Mouse (Mus musculus) inflammation-experienced regulatory T-cells, adult 6 months (primary cell): ENCODE results near the gene Drd3. TPM values are rescaled to one million over a fixed set of nuclear protein-coding genes. Genes with fewer than 3 reads are reported as not detected.

Experiments
- ATAC-seq: one replicate; pipeline ENCODE4 v1.8.0; 2017
- polyA plus RNA-seq, 3 experiments: library from polyadenylated mRNA; unstranded; fragments of 100-300 nt; shearing (Covaris generic); gene quantifications; one replicate each; pipeline ENCODE4 v1.2.1; 2017

The Drd3 gene
- polyA plus RNA-seq, 3 experiments from 2014 or later, result not detected

DNA sequence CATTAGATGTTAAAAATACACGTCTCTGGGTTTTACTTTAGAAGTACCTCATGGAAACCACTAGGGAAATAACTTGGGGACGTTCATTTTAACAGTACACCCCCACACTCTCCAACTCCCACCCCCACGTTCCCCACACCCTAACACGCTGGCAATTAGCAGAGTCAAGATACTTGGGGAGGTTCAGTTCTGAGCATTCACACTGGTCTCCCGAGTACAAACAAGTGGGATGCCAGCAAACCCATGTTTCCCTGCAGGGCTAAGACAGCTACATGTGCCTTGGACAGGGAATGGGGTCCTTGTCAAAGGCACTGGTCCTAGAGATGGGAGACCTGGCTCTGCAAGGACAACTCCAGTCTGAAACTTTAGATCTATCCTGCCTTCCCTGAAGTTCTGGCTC, 48.6 kb downstream of the Drd3 start:
- no peak for ATAC-seq

DNA sequence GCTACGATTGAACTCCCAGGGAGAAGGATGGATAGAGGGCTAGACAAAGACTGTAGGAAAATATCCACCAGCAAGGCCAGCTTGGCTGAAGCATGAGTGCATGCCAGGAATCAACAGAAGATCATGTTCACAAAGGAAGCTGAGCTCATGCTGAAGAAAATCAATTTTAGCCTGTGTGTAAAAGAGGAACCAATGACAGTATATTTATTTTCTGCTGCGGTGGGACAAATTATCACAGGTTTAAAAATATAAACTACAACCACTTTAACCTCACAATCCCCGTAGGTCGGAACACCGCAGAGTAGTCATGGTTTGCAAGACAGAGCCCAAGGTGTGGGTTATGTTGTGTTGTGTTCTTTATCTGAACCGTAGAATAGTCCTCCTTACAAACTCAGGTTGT, 50.5 kb downstream of the Drd3 start:
- ATAC-seq, result no peak

DNA sequence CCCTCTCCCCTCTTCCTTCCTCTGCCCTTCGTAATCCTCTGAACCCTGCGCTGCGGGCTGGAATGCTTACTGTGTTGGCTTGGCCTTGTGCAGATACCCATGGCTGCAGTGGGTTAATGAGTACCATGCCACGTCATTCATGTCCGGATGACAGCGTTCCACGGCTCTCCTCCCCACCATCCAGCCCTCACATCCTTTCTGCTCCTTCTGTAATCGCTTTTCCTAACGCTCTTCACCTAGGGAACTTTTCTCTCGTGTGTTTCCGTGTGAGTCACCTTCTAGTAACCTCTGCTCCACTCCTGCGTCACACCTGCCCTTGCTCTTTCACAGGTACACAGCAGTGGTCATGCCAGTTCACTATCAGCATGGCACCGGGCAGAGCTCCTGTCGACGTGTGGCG, 53.2 kb downstream of the Drd3 start:
- ATAC-seq, result no peak

DNA sequence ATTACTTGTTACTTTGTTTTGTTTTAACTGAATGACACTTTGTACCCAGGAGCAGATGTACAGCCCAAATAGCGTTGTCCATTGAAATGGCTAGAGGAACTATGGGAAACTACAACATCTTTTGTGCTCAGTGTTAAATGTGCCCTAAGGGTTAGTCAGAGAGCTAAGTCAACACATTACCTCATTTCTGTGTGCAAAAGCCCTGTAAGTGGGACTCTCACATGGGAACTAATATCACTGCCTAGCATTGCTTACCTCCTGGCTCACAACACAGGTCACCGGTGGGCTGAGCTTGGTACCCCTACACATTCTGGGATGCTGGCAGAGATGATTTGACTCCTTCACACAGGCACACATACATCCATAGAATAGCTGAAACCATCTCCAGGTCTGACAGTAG, 55.6 kb downstream of the Drd3 start:
- no peak for ATAC-seq

DNA sequence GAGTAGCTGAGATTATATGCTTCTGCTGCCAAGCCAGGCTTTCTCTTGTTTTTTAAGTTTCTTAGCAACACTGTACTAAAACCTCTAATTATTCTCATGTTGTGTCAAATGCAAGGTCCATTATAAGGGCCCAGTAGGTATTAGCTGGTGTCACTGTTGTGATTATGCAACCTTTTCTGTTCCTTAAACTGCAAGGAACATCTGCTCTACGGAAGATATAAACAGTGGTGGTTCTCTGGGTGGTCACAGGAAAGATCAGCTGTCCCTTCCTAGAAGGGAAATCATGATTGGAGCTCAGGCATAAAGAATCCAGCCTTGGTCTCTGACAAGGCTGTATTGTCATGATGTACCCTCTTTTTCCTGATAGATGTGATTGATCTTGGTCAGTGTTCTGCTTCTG, 57.6 kb downstream of the Drd3 start:
- no peak for ATAC-seq

DNA sequence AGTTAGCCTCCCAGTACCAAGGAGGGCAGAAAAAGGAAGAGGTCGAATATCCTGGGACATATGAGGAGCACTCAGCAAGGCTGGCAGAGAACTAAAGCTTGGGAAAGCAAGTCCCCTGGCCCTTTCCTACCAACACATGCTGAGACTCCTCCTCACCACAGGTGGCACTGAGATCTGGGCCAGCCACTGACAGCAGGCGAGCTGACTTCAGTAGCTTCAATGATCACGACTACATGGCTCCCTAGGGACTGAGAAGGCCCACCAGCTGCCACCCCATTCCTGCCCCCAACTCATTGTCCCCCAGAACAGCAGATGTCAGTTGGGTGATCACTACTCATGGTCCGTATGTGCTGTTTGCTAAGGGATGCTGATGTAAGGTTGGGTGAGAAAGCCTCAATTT, 60.8 kb downstream of the Drd3 start:
- ATAC-seq, result no peak

DNA sequence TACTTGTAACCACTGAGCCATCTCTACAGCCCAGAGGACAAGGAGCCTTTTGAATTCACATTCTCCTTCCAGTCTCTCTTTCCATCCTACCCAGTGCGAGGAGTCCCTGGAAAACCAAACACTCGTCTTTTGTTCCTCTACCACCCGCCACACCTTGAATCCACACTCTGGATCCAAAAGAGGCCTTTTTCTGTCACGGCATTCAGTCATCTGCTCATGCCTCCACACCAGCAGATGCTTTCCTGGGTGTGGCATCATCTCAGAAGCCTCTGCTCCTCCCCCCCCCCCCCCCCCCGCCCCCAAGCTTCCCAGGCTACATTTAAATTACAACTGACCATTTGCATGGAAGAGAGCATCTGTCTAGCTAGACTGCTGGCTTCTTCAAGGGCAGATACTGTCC, 62.5 kb downstream of the Drd3 start:
- ATAC-seq, result no peak

DNA sequence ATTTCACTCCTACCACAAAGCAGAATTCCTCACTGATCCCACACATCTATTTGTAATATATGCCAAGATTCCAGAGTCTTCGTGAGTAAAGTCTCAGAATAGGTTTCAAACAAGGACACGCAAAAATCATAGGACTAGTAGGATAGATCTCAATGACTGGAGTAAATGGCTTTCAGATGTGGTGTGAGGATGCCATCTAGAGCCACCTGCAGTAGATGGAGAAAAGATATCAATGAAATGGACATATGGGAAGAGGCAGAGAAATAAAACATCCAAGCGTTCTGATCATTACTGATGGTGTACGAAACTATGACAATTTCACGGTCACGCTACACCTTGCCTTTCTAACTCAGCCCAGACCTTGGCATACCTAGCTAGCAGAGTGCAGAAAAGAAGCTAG, 64.6 kb downstream of the Drd3 start:
- ATAC-seq, result no peak

DNA sequence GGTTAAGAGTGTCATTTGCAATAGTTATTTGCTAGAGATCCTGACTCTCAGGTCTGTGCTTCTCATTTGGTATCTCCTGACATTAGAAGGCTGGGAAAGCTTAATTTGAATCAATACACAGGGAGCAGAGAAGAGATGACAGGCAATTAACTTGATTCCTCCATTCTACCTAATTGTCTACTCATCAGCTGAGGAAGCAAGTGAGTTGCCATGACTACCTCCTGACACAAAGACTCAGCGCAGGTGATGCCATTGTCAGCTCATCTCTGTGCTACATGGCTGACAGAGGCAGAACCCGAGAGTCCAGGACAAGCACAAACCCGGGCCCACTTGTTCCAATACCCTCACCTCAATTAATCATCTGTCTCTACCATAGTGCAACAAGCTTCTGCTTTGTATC, 73.7 kb downstream of the Drd3 start:
- ATAC-seq, result no peak

DNA sequence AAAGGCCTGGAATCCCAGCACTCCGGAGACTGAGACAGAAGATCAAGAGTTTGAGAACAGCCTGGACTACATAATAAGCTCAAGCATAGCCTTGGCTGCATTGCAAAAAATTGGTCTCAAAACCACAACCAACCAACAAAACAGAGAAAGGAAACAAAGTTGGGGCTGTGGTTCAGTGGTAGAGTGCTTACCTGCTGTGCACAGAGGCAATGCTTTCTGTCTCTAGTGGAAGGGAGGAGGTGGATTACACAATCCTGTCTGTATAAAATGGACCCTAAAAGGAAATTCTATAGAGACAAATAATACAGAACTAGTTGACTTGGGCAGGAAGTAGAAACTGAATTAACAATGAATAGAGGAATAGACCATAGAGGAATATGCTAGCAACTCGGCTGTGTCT, 78.1 kb downstream of the Drd3 start:
- no peak for ATAC-seq

DNA sequence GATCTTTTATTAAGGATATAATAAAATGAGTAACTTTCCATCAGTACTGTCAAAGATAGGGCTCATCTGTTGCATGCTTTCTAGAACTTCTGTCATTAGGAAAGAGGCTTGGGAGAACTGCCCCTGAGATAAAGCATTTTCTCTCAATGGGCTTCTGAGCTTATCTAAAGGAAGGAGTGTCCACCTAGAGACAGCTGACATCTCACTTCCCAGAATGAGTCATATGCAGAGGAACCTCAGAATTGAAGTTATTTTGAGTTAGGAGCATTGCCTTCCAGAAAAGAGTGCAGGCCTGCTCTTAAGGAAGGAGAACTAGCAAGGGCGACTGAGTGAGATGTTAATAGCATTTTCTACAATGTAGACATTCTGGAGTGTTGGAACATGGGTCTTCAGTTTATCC, 87.4 kb downstream of the Drd3 start:
- ATAC-seq, result no peak

DNA sequence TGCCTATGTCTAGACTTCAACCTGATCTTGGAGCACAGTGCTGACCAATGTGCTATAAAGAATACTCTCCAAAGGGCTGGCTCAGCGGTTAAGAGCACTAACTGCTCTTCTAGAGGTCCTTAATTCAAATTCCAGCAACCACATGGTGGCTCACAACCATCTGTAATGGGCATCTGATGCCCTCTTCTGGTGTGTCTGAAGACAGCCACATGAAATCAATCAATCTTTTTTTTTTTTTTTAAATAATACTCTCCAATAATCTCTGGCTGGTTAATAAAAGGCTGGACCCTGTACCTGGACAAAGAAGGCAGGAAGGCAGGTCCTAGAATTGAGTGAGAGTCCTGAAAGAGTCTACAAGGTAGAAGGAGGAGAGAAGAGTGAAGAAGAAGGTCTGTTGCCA, 96.0 kb downstream of the Drd3 start:
- ATAC-seq, result no peak

DNA sequence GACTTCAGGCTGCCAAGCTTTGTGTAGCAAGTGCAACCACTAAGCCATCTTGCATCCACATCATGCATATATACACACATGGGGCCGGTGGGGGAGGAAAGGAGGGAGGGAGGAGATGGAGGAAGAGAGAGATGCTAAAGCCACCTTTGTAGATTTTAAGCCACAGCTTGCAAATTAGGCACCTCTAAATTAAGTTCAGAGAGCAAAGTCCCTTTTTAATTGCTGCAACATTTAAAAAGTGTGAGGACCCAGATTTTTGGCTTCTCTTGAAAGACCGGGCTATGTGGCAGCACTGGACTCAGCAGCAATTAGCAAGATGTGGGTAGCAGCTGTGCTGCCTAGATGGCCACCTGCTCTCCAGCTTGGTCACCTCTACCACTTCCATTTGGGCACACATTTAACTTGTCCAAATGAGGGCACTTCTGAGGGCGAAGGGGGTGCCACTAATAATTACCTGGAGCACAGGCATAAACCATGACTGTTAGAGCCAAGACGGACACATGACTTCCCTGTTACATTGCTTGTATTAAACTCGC, 105.2 kb downstream of the Drd3 start:
- no peak for ATAC-seq

DNA sequence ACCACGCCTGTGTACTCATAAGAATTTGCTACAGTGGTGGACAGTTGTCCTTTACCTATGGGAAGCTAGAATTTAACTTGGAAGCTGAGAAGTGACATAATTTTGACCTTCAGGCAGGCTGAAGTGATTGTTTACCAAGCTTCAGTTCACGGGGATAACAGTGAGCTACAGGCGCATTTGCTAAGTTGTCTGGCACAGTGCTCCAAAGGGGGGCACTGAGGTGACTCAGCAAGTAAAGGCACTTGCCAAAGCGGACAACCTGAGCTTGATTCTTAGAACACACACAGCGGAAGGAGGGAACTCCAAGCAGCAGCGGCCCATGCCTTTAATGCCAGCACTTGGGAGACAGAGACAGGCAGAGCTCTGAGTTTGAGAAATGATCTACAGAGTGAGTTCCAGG, 106.8 kb downstream of the Drd3 start:
- no peak for ATAC-seq

DNA sequence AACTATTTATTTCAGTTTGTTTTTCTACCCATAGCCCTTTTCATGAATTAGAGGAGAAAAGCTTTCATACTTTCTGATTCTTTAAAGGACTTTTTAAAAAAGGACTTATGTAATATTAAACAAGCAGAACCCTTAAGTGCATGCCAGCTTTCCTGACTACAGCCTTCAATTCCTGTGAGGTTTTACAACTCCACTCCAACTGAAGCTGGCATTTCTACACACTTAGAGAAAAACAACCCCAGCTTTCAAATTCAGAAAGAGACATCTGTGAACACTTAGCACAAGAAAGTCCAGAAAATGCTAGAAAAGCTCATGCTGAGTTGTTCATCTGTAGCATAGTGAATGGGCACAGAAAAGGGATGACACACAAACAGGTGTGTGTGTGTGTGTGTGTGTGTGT, 116.0 kb downstream of the Drd3 start:
- no peak for ATAC-seq

DNA sequence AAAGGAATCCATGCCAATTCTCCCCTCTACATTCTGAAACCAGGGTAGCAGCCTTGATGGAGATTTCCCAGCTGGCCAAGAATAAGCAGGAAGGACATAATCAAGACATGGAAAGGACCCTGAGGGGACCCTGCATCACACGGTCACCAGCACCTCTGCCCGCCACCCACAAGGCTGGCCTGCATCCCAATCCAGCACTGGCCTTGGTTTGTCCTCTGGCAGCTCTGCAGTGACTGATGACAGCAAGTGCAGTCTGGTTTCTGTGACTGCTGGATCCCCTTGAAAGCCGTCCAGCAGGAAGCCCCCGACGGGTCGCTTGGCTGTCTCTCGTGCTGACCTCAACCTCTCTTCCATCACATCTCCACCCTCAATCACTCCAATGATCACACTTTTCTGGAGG, 117.6 kb downstream of the Drd3 start:
- ATAC-seq, result no peak

Other genes with a start within 250 kb of the Drd3 start
- gene Tigit, start 89.9 kb upstream of the Drd3 start, polyA plus RNA-seq, result 100 to 1,000 TPM; 353 to 863 (median 573) TPM
- 10 to 100 TPM in 2 of 3 experiments, 1 to 10 TPM in 1; 7.2 to 24.6 (median 15.0) TPM for gene Ccdc191, start 135.8 kb downstream of the Drd3 start, polyA plus RNA-seq
- 10 to 100 TPM in 2 of 3 experiments, 1 to 10 TPM in 1; 7.2 to 22.0 (median 18.6) TPM for gene Qtrt2, start 172.8 kb downstream of the Drd3 start, polyA plus RNA-seq
- gene Zdhhc23, start 225.8 kb downstream of the Drd3 start, polyA plus RNA-seq, result 1 to 10 TPM in 2 of 3 experiments, under 1 TPM in 1; 0.87 to 3.0 (median 2.5) TPM